Mouse (Mus musculus): ENCODE data around the gene Casq2.

- TF ChIP-seq POLR2A (IDR thresholded peaks at IDR 0.05; ENCODE audit: borderline replicate concordance, low read depth, low read length) (no peak), CTCF (IDR thresholded peaks at IDR 0.05; ENCODE audit: low read depth, low read length) (no peak)
These were observed 49.3 kb downstream of the Casq2 start for GRCm38 (mm10) chr3:102135389-102136113.

Measured in bone marrow macrophage, adult 2 months (primary cell).